Mouse (Mus musculus) liver, embryonic 12.5 days (tissue): ENCODE results near the gene Olfr51. TPM values are rescaled to one million over a fixed set of nuclear protein-coding genes. Genes with fewer than 3 reads are reported as not detected.
"Not testable (repeated sequence)": the region's sequence is repeated elsewhere in the genome, so short reads cannot be mapped to it uniquely, and the experiment has no call there.

Source experiments
- ATAC-seq: fragments of 200-750 bp; cut with Nextera tagmentation; 2 replicates; pipeline ENCODE4 v1.8.0; 2017; ENCODE audit warnings: moderate number of reproducible peaks, mild to moderate bottlenecking, moderate library complexity
- H3K27ac ChIP-seq: fragments of 300-500 bp; sonication (generic); 2 replicates; pipeline ENCODE4 v1.5.1; 2016; ENCODE audit warnings: mild to moderate bottlenecking
- H3K27me3 ChIP-seq: fragments of 300-500 bp; sonication (generic); replicated peaks from 2 replicates; pipeline ENCODE4 v1.6.1; 2016; ENCODE audit warnings: mild to moderate bottlenecking, moderate library complexity
- H3K36me3 ChIP-seq: fragments of 300-500 bp; sonication (generic); 2 replicates; pipeline ENCODE4 v1.6.1; 2016; ENCODE audit warnings: mild to moderate bottlenecking, moderate library complexity
- H3K4me1 ChIP-seq: fragments of 300-500 bp; sonication (generic); 2 replicates; pipeline ENCODE4 v1.6.1; 2016
- H3K4me2 ChIP-seq: fragments of 300-500 bp; sonication (generic); 2 replicates; pipeline ENCODE4 v1.6.1; 2016; ENCODE audit warnings: mild to moderate bottlenecking, moderate library complexity
- H3K4me3 ChIP-seq: fragments of 300-500 bp; sonication (generic); 2 replicates; pipeline ENCODE4 v1.5.1; 2016; ENCODE audit warnings: mild to moderate bottlenecking, moderate library complexity
- H3K9ac ChIP-seq: fragments of 300-500 bp; sonication (generic); 2 replicates; pipeline ENCODE4 v1.6.1; 2016; ENCODE audit warnings: mild to moderate bottlenecking, moderate library complexity
- H3K9me3 ChIP-seq: fragments of 300-500 bp; sonication (generic); replicated peaks from 2 replicates; pipeline ENCODE4 v1.6.1; 2016; ENCODE audit warnings: mild to moderate bottlenecking, moderate library complexity
- WGBS: fragments of 180-500 bp; shearing (Covaris S2); methylation state at CpG from one replicate; pipeline ENCODE4 v1.1.7; 2016; ENCODE audit not compliant: insufficient replicate concordance; 5-methylcytosine and 5-hydroxymethylcytosine counted together
- polyA plus RNA-seq: library from polyadenylated mRNA; unstranded; fragments of >200 nt; fragmentation: Nextera tagmentation; extraction: Ambion mirVana; gene quantifications from 2 replicates; pipeline ENCODE4 v1.2.1, GENCODE M21; 2016

Olfr51 gene
- not detected in 2 replicates for polyA plus RNA-seq

GRCm38 (mm10) chr11:51003296-51003695, at the start of gene Olfr51:
Olfr51 (plus strand) TSS chr11:51003596.
- no peak for ATAC-seq
- Histone ChIP-seq H3K4me3 (no peak within 1 kb of the TSS), H3K27me3 (no peaks in the 10 kb centered on the region), H3K27ac (no peak within 1 kb of the TSS), H3K9me3 (no peaks in the 10 kb centered on the region), H3K9ac (no peak within 1 kb of the TSS), H3K4me1 (no peaks in the 10 kb centered on the region), H3K36me3 (no peaks in the 10 kb centered on the region), H3K4me2 (no peak within 1 kb of the TSS)
- 52% methylated on average over 5 of the region's 5 CpGs for WGBS

- WGBS, result 61% methylated on average over 6 of the region's 6 CpGs
- no peaks in the 10 kb centered on the region for H3K4me1 ChIP-seq
- no peak within 1 kb of the TSS for H3K9ac ChIP-seq
- no peak for ATAC-seq
- no peak within 1 kb of the TSS for H3K4me2 ChIP-seq
- no peak within 1 kb of the TSS for H3K27ac ChIP-seq
- H3K4me3 ChIP-seq, result no peak within 1 kb of the TSS
- H3K27me3 ChIP-seq, result no peaks in the 10 kb centered on the region; the same call in 1 of the 2 replicates
- no peaks in the 10 kb centered on the region for H3K9me3 ChIP-seq
- no peaks in the 10 kb centered on the region for H3K36me3 ChIP-seq
These were observed 49.7 kb upstream of the Olfr51 start, which contains the start of gene Prop1 for GRCm38 (mm10) chr11:50953665-50954064. Prop1 (minus strand) TSS chr11:50953765.

- H3K36me3 ChIP-seq, result no peaks in the 10 kb centered on the region
- no peak for ATAC-seq
- no peaks in the 10 kb centered on the region for H3K4me1 ChIP-seq
- WGBS, result 35% methylated on average over 2 of the region's 2 CpGs
- no peak overlapping the region for H3K9ac ChIP-seq
- no peak overlapping the region for H3K4me2 ChIP-seq
- H3K4me3 ChIP-seq, result no peak overlapping the region
- 0 out of 2 replicates have a peak, but pooled peaks cover 3% of the 10 kb centered on the region for H3K27me3 ChIP-seq
- H3K27ac ChIP-seq, result no peak overlapping the region
- no peaks in the 10 kb centered on the region for H3K9me3 ChIP-seq
These were observed 38.5 kb upstream of the Olfr51 start for GRCm38 (mm10) chr11:50964886-50965285.

- H3K9ac ChIP-seq, result no peak within 1 kb of the TSS
- H3K27ac ChIP-seq, result no peak within 1 kb of the TSS
- H3K9me3 ChIP-seq, result no peaks in the 10 kb centered on the region
- 0 out of 2 replicates have a peak, but pooled peaks cover 3% of the 10 kb centered on the region for H3K27me3 ChIP-seq
- H3K4me3 ChIP-seq, result no peak within 1 kb of the TSS
- ATAC-seq, result no peak
- H3K4me1 ChIP-seq, result no peaks in the 10 kb centered on the region
- H3K36me3 ChIP-seq, result no peaks in the 10 kb centered on the region
- WGBS, result 77% methylated on average over 11 of the region's 11 CpGs
- H3K4me2 ChIP-seq, result no peak within 1 kb of the TSS
These were observed 37.2 kb upstream of the Olfr51 start, which contains the start of gene Olfr1378 for GRCm38 (mm10) chr11:50966230-50966629. Olfr1378 (plus strand) TSS chr11:50966530.

- WGBS, result 53% methylated on average over 4 of the region's 4 CpGs
- no peak overlapping the region for H3K4me2 ChIP-seq
- H3K4me1 ChIP-seq, result no peaks in the 10 kb centered on the region
- H3K9ac ChIP-seq, result no peak overlapping the region
- ATAC-seq, result no peak
- no peak overlapping the region for H3K4me3 ChIP-seq
- H3K27ac ChIP-seq, result no peak overlapping the region
- H3K36me3 ChIP-seq, result no peaks in the 10 kb centered on the region
- no peaks in the 10 kb centered on the region for H3K9me3 ChIP-seq
- no peaks in the 10 kb centered on the region for H3K27me3 ChIP-seq
These were observed 26.2 kb upstream of the Olfr51 start for GRCm38 (mm10) chr11:50977216-50977615.

GRCm38 (mm10) chr11:50981667-50982066, 21.7 kb upstream of the Olfr51 start, which contains the start of gene Olfr1377:
Olfr1377 (plus strand) TSS chr11:50981967.
- Histone ChIP-seq H3K4me2 (no peak within 1 kb of the TSS), H3K27ac (no peak within 1 kb of the TSS), H3K4me1 (no peaks in the 10 kb centered on the region), H3K9ac (no peak within 1 kb of the TSS), H3K9me3 (no peaks in the 10 kb centered on the region), H3K4me3 (no peak within 1 kb of the TSS), H3K36me3 (no peaks in the 10 kb centered on the region), H3K27me3 (no peaks in the 10 kb centered on the region)
- no peak for ATAC-seq
- 47% methylated on average over 5 of the region's 5 CpGs for WGBS

GRCm38 (mm10) chr11:51011821-51012220, 8.4 kb downstream of the Olfr51 start:
- Histone ChIP-seq H3K4me1 (no peaks in the 10 kb centered on the region), H3K9ac (no peak overlapping the region), H3K27me3 (no peaks in the 10 kb centered on the region), H3K9me3 (no peaks in the 10 kb centered on the region), H3K36me3 (no peaks in the 10 kb centered on the region), H3K4me3 (no peak overlapping the region), H3K4me2 (no peak overlapping the region), H3K27ac (no peak overlapping the region)
- 68% methylated on average over 5 of the region's 5 CpGs for WGBS
- ATAC-seq, result no peak

GRCm38 (mm10) chr11:51013936-51014335, 10.5 kb downstream of the Olfr51 start, which contains the start of gene Olfr54:
Olfr54 (plus strand) TSS chr11:51014236.
- Histone ChIP-seq H3K4me1 (no peaks in the 10 kb centered on the region), H3K36me3 (no peaks in the 10 kb centered on the region), H3K4me2 (no peak within 1 kb of the TSS), H3K9me3 (no peaks in the 10 kb centered on the region), H3K27me3 (no peaks in the 10 kb centered on the region), H3K9ac (no peak within 1 kb of the TSS), H3K27ac (no peak within 1 kb of the TSS), H3K4me3 (no peak within 1 kb of the TSS)
- no peak for ATAC-seq
- 54% methylated on average over 1 of the region's 1 CpGs for WGBS

GRCm38 (mm10) chr11:51016341-51016740, 12.9 kb downstream of the Olfr51 start:
- WGBS, result 46% methylated on average over 2 of the region's 2 CpGs
- H3K27me3 ChIP-seq, result no peaks in the 10 kb centered on the region
- peak; percentile 71 for ATAC-seq

GRCm38 (mm10) chr11:51026811-51027210, 23.4 kb downstream of the Olfr51 start:
- not testable (repeated sequence) for H3K36me3 ChIP-seq, H3K4me2 ChIP-seq, H3K27me3 ChIP-seq, H3K4me3 ChIP-seq, H3K27ac ChIP-seq, H3K4me1 ChIP-seq, ATAC-seq, H3K9ac ChIP-seq, H3K9me3 ChIP-seq
- 67% methylated on average over 11 of the region's 11 CpGs for WGBS

More at GRCm38 (mm10) chr11:51016341-51016740, 12.9 kb downstream of the Olfr51 start:
- H3K4me3 ChIP-seq, result no peak overlapping the region
- no peaks in the 10 kb centered on the region for H3K9me3 ChIP-seq
- H3K9ac ChIP-seq, result no peak overlapping the region
- no peaks in the 10 kb centered on the region for H3K4me1 ChIP-seq
- no peak overlapping the region for H3K27ac ChIP-seq
- no peaks in the 10 kb centered on the region for H3K36me3 ChIP-seq
- H3K4me2 ChIP-seq, result no peak overlapping the region

- H3K27ac ChIP-seq, H3K4me2 ChIP-seq, H3K4me3 ChIP-seq, H3K9ac ChIP-seq, H3K36me3 ChIP-seq, H3K4me1 ChIP-seq, H3K27me3 ChIP-seq, H3K9me3 ChIP-seq, ATAC-seq: not testable (repeated sequence)
- WGBS, result 60% methylated on average over 8 of the region's 8 CpGs
These were observed 26.0 kb downstream of the Olfr51 start for GRCm38 (mm10) chr11:51029381-51029780.

- no peak overlapping the region for H3K4me2 ChIP-seq
- 51% methylated on average over 2 of the region's 2 CpGs for WGBS
These were observed 26.8 kb downstream of the Olfr51 start for GRCm38 (mm10) chr11:51030225-51030624.

GRCm38 (mm10) chr11:51032851-51033250, 29.5 kb downstream of the Olfr51 start:
- 23% methylated on average over 1 of the region's 1 CpGs for WGBS
- no peak overlapping the region for H3K9ac ChIP-seq
- ATAC-seq, result no peak

More at GRCm38 (mm10) chr11:51030225-51030624, 26.8 kb downstream of the Olfr51 start:
- no peak overlapping the region for H3K9ac ChIP-seq
- no peak for ATAC-seq
- H3K4me3 ChIP-seq, result no peak overlapping the region
- no peak overlapping the region for H3K27ac ChIP-seq
- no peaks in the 10 kb centered on the region for H3K9me3 ChIP-seq
- H3K36me3 ChIP-seq, result no peaks in the 10 kb centered on the region
- H3K4me1 ChIP-seq, result no peaks in the 10 kb centered on the region
- H3K27me3 ChIP-seq, result no peaks in the 10 kb centered on the region

More at GRCm38 (mm10) chr11:51032851-51033250, 29.5 kb downstream of the Olfr51 start:
- Histone ChIP-seq H3K27ac (no peak overlapping the region), H3K36me3 (no peaks in the 10 kb centered on the region), H3K4me3 (no peak overlapping the region), H3K4me2 (no peak overlapping the region), H3K27me3 (no peaks in the 10 kb centered on the region), H3K9me3 (no peaks in the 10 kb centered on the region), H3K4me1 (no peaks in the 10 kb centered on the region)
